Mouse (Mus musculus) C2C12 (cell line): ENCODE data around the gene Axin1.

Experiments
- CEBPB ChIP-seq: IDR thresholded peaks from one replicate; pipeline ENCODE4 v1.6.1; 2011; ENCODE audit warnings: low read depth, mild to moderate bottlenecking, control low read depth, moderate library complexity
- CTCF ChIP-seq: IDR thresholded peaks from one replicate; pipeline ENCODE4 v1.5.1; 2011; ENCODE audit not compliant: control insufficient read depth, insufficient read depth, insufficient read length
- USF1 ChIP-seq: IDR thresholded peaks from one replicate; pipeline ENCODE4 v1.6.1; 2011; ENCODE audit warnings: low read depth, mild to moderate bottlenecking, control low read depth, moderate library complexity

DNA sequence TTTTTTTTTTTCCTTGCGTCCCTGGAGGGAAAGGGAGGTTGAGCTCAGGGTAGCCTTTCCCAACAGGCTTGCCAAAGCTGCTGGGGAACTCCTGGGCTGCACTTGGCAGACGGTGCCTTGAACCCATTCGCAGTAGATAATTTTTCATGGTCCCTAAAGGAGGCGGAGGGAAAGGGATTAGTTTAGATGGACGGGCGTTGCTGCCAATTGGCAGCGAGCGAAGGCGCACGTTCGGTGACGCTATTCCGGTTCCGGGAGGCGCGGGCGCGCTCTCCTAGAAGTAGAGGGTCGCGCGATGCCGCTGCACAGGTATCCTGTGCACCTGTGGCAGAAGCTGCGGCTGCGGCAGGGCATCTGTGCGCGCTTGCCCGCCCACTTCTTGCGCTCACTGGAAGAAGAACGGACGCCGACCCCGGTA is 15.2 kb upstream of the Axin1 start, which contains the start of gene Mrpl28:
- TF ChIP-seq CTCF, result no peak
- no peak for TF ChIP-seq USF1
- no peak for TF ChIP-seq CEBPB
